Mouse (Mus musculus) forebrain, embryonic 15.5 days (tissue): ENCODE measurements around the gene Mtmr3. TPM values are rescaled to one million over a fixed set of nuclear protein-coding genes. Genes with fewer than 3 reads are reported as not detected.

Experiments
- ATAC-seq: fragments of 200-750 bp; cut with Nextera tagmentation; replicated peaks from 2 replicates; pipeline ENCODE4 v1.8.0; 2017; ENCODE audit warnings: mild to moderate bottlenecking, moderate TSS enrichment, moderate library complexity
- H3K27ac ChIP-seq: fragments of 300-500 bp; sonication (generic); replicated peaks from 2 replicates; pipeline ENCODE4 v1.5.1; 2015; ENCODE audit warnings: mild to moderate bottlenecking, inconsistent platforms
- H3K27me3 ChIP-seq: fragments of 300-500 bp; sonication (generic); 2 replicates; pipeline ENCODE4 v1.6.1; 2015; ENCODE audit warnings: inconsistent platforms
- H3K36me3 ChIP-seq: fragments of 300-500 bp; sonication (generic); 2 replicates; pipeline ENCODE4 v1.6.1; 2015; ENCODE audit warnings: mild to moderate bottlenecking, inconsistent platforms
- H3K4me1 ChIP-seq: fragments of 300-500 bp; sonication (generic); 2 replicates; pipeline ENCODE4 v1.6.1; 2015; ENCODE audit warnings: inconsistent platforms
- H3K4me2 ChIP-seq: fragments of 300-500 bp; sonication (generic); replicated peaks from 2 replicates; pipeline ENCODE4 v1.6.1; 2015; ENCODE audit warnings: mild to moderate bottlenecking, inconsistent platforms
- H3K4me3 ChIP-seq: fragments of 300-500 bp; sonication (generic); 2 replicates; pipeline ENCODE4 v1.5.1; 2015; ENCODE audit warnings: mild to moderate bottlenecking, inconsistent platforms
- H3K9ac ChIP-seq: fragments of 300-500 bp; sonication (generic); replicated peaks from 2 replicates; pipeline ENCODE4 v1.6.1; 2015; ENCODE audit warnings: mild to moderate bottlenecking, inconsistent platforms
- H3K9me3 ChIP-seq: fragments of 300-500 bp; sonication (generic); 2 replicates; pipeline ENCODE4 v1.6.1; 2016; ENCODE audit warnings: inconsistent platforms
- WGBS: fragments of 180-500 bp; shearing (Covaris S2); methylation state at CpG from one replicate; pipeline ENCODE4 v1.1.7; 2015; ENCODE audit warnings: mixed read lengths; 5-methylcytosine and 5-hydroxymethylcytosine counted together
- polyA plus RNA-seq: library from polyadenylated mRNA; unstranded; fragments of >200 nt; fragmentation: Nextera tagmentation; extraction: Ambion mirVana; gene quantifications from 2 replicates; pipeline ENCODE4 v1.2.1, GENCODE M21; 2015

Gene Mtmr3
- polyA plus RNA-seq, 1 experiment from 2014 or later = 42.0 TPM

- H3K4me1 ChIP-seq = no peaks in the 10 kb centered on the region
- H3K4me2 ChIP-seq = no peak overlapping the region
- no peak overlapping the region for H3K9ac ChIP-seq
- 67% methylated on average over 7 of the region's 7 CpGs for WGBS
- H3K4me3 ChIP-seq = no peak overlapping the region
- no peaks in the 10 kb centered on the region for H3K27me3 ChIP-seq
- no peaks in the 10 kb centered on the region for H3K9me3 ChIP-seq
- no peak for ATAC-seq
- H3K27ac ChIP-seq = 0 out of 2 replicates have a peak overlapping the region, but pooled peaks have one; percentile 36
- H3K36me3 ChIP-seq = no peaks in the 10 kb centered on the region
Observed at GRCm38 (mm10) chr11:4472464-4473179, 122.0 kb downstream of the Mtmr3 start.

- Histone ChIP-seq H3K4me2 (no peak overlapping the region), H3K4me1 (no peaks in the 10 kb centered on the region), H3K9me3 (no peaks in the 10 kb centered on the region), H3K27ac (no peak overlapping the region), H3K27me3 (no peaks in the 10 kb centered on the region), H3K9ac (no peak overlapping the region), H3K4me3 (no peak overlapping the region), H3K36me3 (no peaks in the 10 kb centered on the region)
- no peak for ATAC-seq
- 82% methylated on average over 5 of the region's 5 CpGs for WGBS
Observed at GRCm38 (mm10) chr11:4471734-4472133, 122.9 kb downstream of the Mtmr3 start.

GRCm38 (mm10) chr11:4471251-4471650 lies 123.4 kb downstream of the Mtmr3 start:
- Histone ChIP-seq H3K4me3 (no peak overlapping the region), H3K27ac (no peak overlapping the region), H3K9me3 (no peaks in the 10 kb centered on the region), H3K9ac (no peak overlapping the region), H3K4me1 (no peaks in the 10 kb centered on the region), H3K27me3 (no peaks in the 10 kb centered on the region), H3K36me3 (no peaks in the 10 kb centered on the region), H3K4me2 (no peak overlapping the region)
- ATAC-seq = no peak

GRCm38 (mm10) chr11:4469091-4469490 lies 125.6 kb downstream of the Mtmr3 start:
- Histone ChIP-seq H3K36me3 (no peaks in the 10 kb centered on the region), H3K27ac (no peak overlapping the region), H3K9me3 (no peaks in the 10 kb centered on the region), H3K4me3 (no peak overlapping the region), H3K4me2 (no peak overlapping the region), H3K27me3 (no peaks in the 10 kb centered on the region), H3K4me1 (no peaks in the 10 kb centered on the region), H3K9ac (no peak overlapping the region)
- no peak for ATAC-seq
- WGBS = 74% methylated on average over 5 of the region's 5 CpGs

- ATAC-seq = no peak
- Histone ChIP-seq H3K4me3 (no peak overlapping the region), H3K9ac (no peak overlapping the region), H3K36me3 (no peaks in the 10 kb centered on the region), H3K9me3 (no peaks in the 10 kb centered on the region), H3K27me3 (no peaks in the 10 kb centered on the region), H3K27ac (no peak overlapping the region), H3K4me2 (no peak overlapping the region), H3K4me1 (no peaks in the 10 kb centered on the region)
- 91% methylated on average over 1 of the region's 1 CpGs for WGBS
Observed at GRCm38 (mm10) chr11:4467436-4467835, 127.2 kb downstream of the Mtmr3 start.

GRCm38 (mm10) chr11:4466191-4466590 lies 128.5 kb downstream of the Mtmr3 start:
- no peak for ATAC-seq
- no peak overlapping the region for H3K4me3 ChIP-seq
- no peaks in the 10 kb centered on the region for H3K27me3 ChIP-seq
- H3K27ac ChIP-seq = no peak overlapping the region
- no peaks in the 10 kb centered on the region for H3K36me3 ChIP-seq
- no peaks in the 10 kb centered on the region for H3K9me3 ChIP-seq
- H3K4me1 ChIP-seq = no peaks in the 10 kb centered on the region
- H3K9ac ChIP-seq = no peak overlapping the region
- no peak overlapping the region for H3K4me2 ChIP-seq
- 80% methylated on average over 4 of the region's 4 CpGs for WGBS

- ATAC-seq = no peak
- H3K27ac ChIP-seq = no peak overlapping the region
- H3K27me3 ChIP-seq = no peaks in the 10 kb centered on the region
- H3K9ac ChIP-seq = no peak overlapping the region
- WGBS = 93% methylated on average over 4 of the region's 4 CpGs
- H3K4me2 ChIP-seq = no peak overlapping the region
- H3K4me3 ChIP-seq = no peak overlapping the region
- H3K36me3 ChIP-seq = no peaks in the 10 kb centered on the region
- H3K4me1 ChIP-seq = no peaks in the 10 kb centered on the region
- H3K9me3 ChIP-seq = no peaks in the 10 kb centered on the region
Observed at GRCm38 (mm10) chr11:4464616-4465015, 130.0 kb downstream of the Mtmr3 start.

GRCm38 (mm10) chr11:4464186-4464585 lies 130.5 kb downstream of the Mtmr3 start:
- no peak for ATAC-seq
- no peak overlapping the region for H3K27ac ChIP-seq
- WGBS = 70% methylated on average over 1 of the region's 1 CpGs
- H3K4me3 ChIP-seq = no peak overlapping the region
- H3K9ac ChIP-seq = no peak overlapping the region
- no peaks in the 10 kb centered on the region for H3K4me1 ChIP-seq
- H3K27me3 ChIP-seq = no peaks in the 10 kb centered on the region
- H3K9me3 ChIP-seq = no peaks in the 10 kb centered on the region
- no peaks in the 10 kb centered on the region for H3K36me3 ChIP-seq
- H3K4me2 ChIP-seq = no peak overlapping the region

- Histone ChIP-seq H3K9ac (no peak overlapping the region), H3K4me1 (no peaks in the 10 kb centered on the region), H3K27me3 (no peaks in the 10 kb centered on the region), H3K27ac (no peak overlapping the region), H3K4me3 (no peak overlapping the region), H3K9me3 (no peaks in the 10 kb centered on the region), H3K4me2 (no peak overlapping the region), H3K36me3 (no peaks in the 10 kb centered on the region)
- no peak for ATAC-seq
- WGBS = 43% methylated on average over 2 of the region's 2 CpGs
Observed at GRCm38 (mm10) chr11:4462868-4463267, 131.8 kb downstream of the Mtmr3 start.

- no peak overlapping the region for H3K4me3 ChIP-seq
- H3K4me1 ChIP-seq = no peaks in the 10 kb centered on the region
- 49% methylated on average over 12 of the region's 12 CpGs for WGBS
- no peak overlapping the region for H3K9ac ChIP-seq
- no peak overlapping the region for H3K4me2 ChIP-seq
- H3K9me3 ChIP-seq = no peaks in the 10 kb centered on the region
- no peaks in the 10 kb centered on the region for H3K27me3 ChIP-seq
- no peak overlapping the region for H3K27ac ChIP-seq
- no peak for ATAC-seq
- no peaks in the 10 kb centered on the region for H3K36me3 ChIP-seq
Observed at GRCm38 (mm10) chr11:4461154-4461553, 133.5 kb downstream of the Mtmr3 start.

- Histone ChIP-seq H3K4me2 (no peak overlapping the region), H3K9me3 (no peaks in the 10 kb centered on the region), H3K27ac (no peak overlapping the region), H3K27me3 (no peaks in the 10 kb centered on the region), H3K9ac (no peak overlapping the region), H3K36me3 (no peaks in the 10 kb centered on the region), H3K4me1 (no peaks in the 10 kb centered on the region), H3K4me3 (no peak overlapping the region)
- 77% methylated on average over 5 of the region's 5 CpGs for WGBS
- ATAC-seq = no peak
Observed at GRCm38 (mm10) chr11:4460615-4461014, 134.0 kb downstream of the Mtmr3 start.

- Histone ChIP-seq H3K9me3 (no peaks in the 10 kb centered on the region), H3K4me1 (no peaks in the 10 kb centered on the region), H3K27ac (no peak overlapping the region), H3K36me3 (no peaks in the 10 kb centered on the region), H3K4me3 (no peak overlapping the region), H3K27me3 (no peaks in the 10 kb centered on the region), H3K9ac (no peak overlapping the region), H3K4me2 (no peak overlapping the region)
- ATAC-seq = no peak
- WGBS = 77% methylated on average over 8 of the region's 8 CpGs
Observed at GRCm38 (mm10) chr11:4454895-4455535, 139.6 kb downstream of the Mtmr3 start.
